Mouse (Mus musculus) lung, embryonic 14.5 days (tissue): ENCODE measurements at regions not wholly inside any gene's neighbourhood (a gene's known extent, or its start where the extent isn't known, plus 50 kb on each side); places are given as distances from the start of the nearest gene placed in this dataset.

Source experiments
- ATAC-seq: fragments of 200-750 bp; cut with Nextera tagmentation; 2 replicates; pipeline ENCODE4 v1.8.0; 2017; ENCODE audit warnings: mild to moderate bottlenecking, moderate TSS enrichment, moderate library complexity; ENCODE audit not compliant: insufficient read depth
- DNase-seq: peaks from one replicate; pipeline ENCODE4 v3.0.0-alpha.2; 2015
- H3K27ac ChIP-seq: fragments of 300-500 bp; sonication (generic); 2 replicates; pipeline ENCODE4 v1.5.1; 2014; ENCODE audit warnings: low read depth, mild to moderate bottlenecking, moderate library complexity
- H3K27me3 ChIP-seq: fragments of 300-500 bp; sonication (generic); 2 replicates; pipeline ENCODE4 v1.6.1; 2014; ENCODE audit warnings: low read length, control low read depth; ENCODE audit not compliant: insufficient read depth
- H3K36me3 ChIP-seq: fragments of 300-500 bp; sonication (generic); 2 replicates; pipeline ENCODE4 v1.6.1; 2014; ENCODE audit warnings: control low read depth; ENCODE audit not compliant: insufficient read depth
- H3K4me1 ChIP-seq: fragments of 300-500 bp; sonication (generic); 2 replicates; pipeline ENCODE4 v1.6.1; 2014; ENCODE audit warnings: antibody characterized with exemption, control low read depth; ENCODE audit not compliant: insufficient read depth
- H3K4me2 ChIP-seq: fragments of 300-500 bp; sonication (generic); 2 replicates; pipeline ENCODE4 v1.6.1; 2014; ENCODE audit warnings: mild to moderate bottlenecking
- H3K4me3 ChIP-seq: fragments of 300-500 bp; sonication (generic); 2 replicates; pipeline ENCODE4 v1.5.1; 2014; ENCODE audit warnings: low read depth, low read length
- H3K9ac ChIP-seq: fragments of 300-500 bp; sonication (generic); 2 replicates; pipeline ENCODE4 v1.6.1; 2014
- H3K9me3 ChIP-seq: fragments of 300-500 bp; sonication (generic); 2 replicates; pipeline ENCODE4 v1.6.1; 2016; ENCODE audit warnings: low read depth, low read length, control low read depth
- CTCF ChIP-seq: IDR thresholded peaks from 2 replicates; pipeline ENCODE4 v1.5.1; 2016; ENCODE audit warnings: antibody characterized with exemption, low read depth
- WGBS: fragments of 180-500 bp; shearing (Covaris S2); extraction: QIAGEN DNeasy Blood & Tissue Kit; methylation state at CpG from one replicate; pipeline ENCODE4 v1.1.7; 2014; 5-methylcytosine and 5-hydroxymethylcytosine counted together

- DNase-seq: no peak
Measured at GRCm38 (mm10) chr2:9487381-9487914, 393.6 kb upstream of the 4930412O13Rik start.

GRCm38 (mm10) chr2:9493606-9494145 lies 387.4 kb upstream of the 4930412O13Rik start:
- Histone ChIP-seq H3K9me3 (no peaks in the 10 kb centered on the region), H3K4me1 (no peaks in the 10 kb centered on the region), H3K4me3 (no peak overlapping the region), H3K4me2 (no peak overlapping the region), H3K36me3 (no peaks in the 10 kb centered on the region), H3K9ac (no peak overlapping the region), H3K27ac (no peak overlapping the region), H3K27me3 (no peaks in the 10 kb centered on the region)
- no peak for TF ChIP-seq CTCF
- 43% methylated on average over 6 of the region's 6 CpGs for WGBS
- ATAC-seq (no peak), DNase-seq (peak; percentile 31)

More at GRCm38 (mm10) chr2:9487381-9487914, 393.6 kb upstream of the 4930412O13Rik start:
- 80% methylated on average over 7 of the region's 7 CpGs for WGBS
- Histone ChIP-seq H3K36me3 (no peaks in the 10 kb centered on the region), H3K27me3 (no peaks in the 10 kb centered on the region), H3K9me3 (no peaks in the 10 kb centered on the region), H3K27ac (no peak overlapping the region), H3K4me1 (no peaks in the 10 kb centered on the region), H3K9ac (no peak overlapping the region), H3K4me3 (no peak overlapping the region), H3K4me2 (no peak overlapping the region)
- no peak for ATAC-seq
- TF ChIP-seq CTCF: no peak

GRCm38 (mm10) chr2:9520045-9520444 lies 361.0 kb upstream of the 4930412O13Rik start:
- DNase-seq (no peak), ATAC-seq (no peak)
- H3K27ac ChIP-seq: no peak overlapping the region
- TF ChIP-seq CTCF: no peak
- no peaks in the 10 kb centered on the region for H3K27me3 ChIP-seq
- no peak overlapping the region for H3K9ac ChIP-seq
- H3K9me3 ChIP-seq: no peaks in the 10 kb centered on the region
- no peak overlapping the region for H3K4me3 ChIP-seq
- H3K4me1 ChIP-seq: no peaks in the 10 kb centered on the region
- no peak overlapping the region for H3K4me2 ChIP-seq
- 84% methylated on average over 1 of the region's 1 CpGs for WGBS
- H3K36me3 ChIP-seq: no peaks in the 10 kb centered on the region

GRCm38 (mm10) chr2:9525910-9526309 lies 355.1 kb upstream of the 4930412O13Rik start:
- H3K4me3 ChIP-seq: no peak overlapping the region
- WGBS: 80% methylated on average over 3 of the region's 3 CpGs
- H3K9ac ChIP-seq: no peak overlapping the region
- H3K4me2 ChIP-seq: no peak overlapping the region
- no peak for DNase-seq
- H3K4me1 ChIP-seq: no peaks in the 10 kb centered on the region
- TF ChIP-seq CTCF: no peak
- H3K27ac ChIP-seq: no peak overlapping the region
- ATAC-seq: no peak
- no peaks in the 10 kb centered on the region for H3K27me3 ChIP-seq
- no peaks in the 10 kb centered on the region for H3K36me3 ChIP-seq
- no peaks in the 10 kb centered on the region for H3K9me3 ChIP-seq

GRCm38 (mm10) chr2:9535141-9535658 lies 345.9 kb upstream of the 4930412O13Rik start:
- H3K4me1 ChIP-seq: no peaks in the 10 kb centered on the region
- no peaks in the 10 kb centered on the region for H3K27me3 ChIP-seq
- no peak overlapping the region for H3K4me2 ChIP-seq
- 75% methylated on average over 2 of the region's 2 CpGs for WGBS
- no peak overlapping the region for H3K4me3 ChIP-seq
- DNase-seq: no peak
- no peaks in the 10 kb centered on the region for H3K9me3 ChIP-seq
- no peak overlapping the region for H3K9ac ChIP-seq
- H3K27ac ChIP-seq: no peak overlapping the region
- TF ChIP-seq CTCF: no peak
- ATAC-seq: no peak
- H3K36me3 ChIP-seq: no peaks in the 10 kb centered on the region

- no peaks in the 10 kb centered on the region for H3K4me1 ChIP-seq
- H3K9me3 ChIP-seq: no peaks in the 10 kb centered on the region
- TF ChIP-seq CTCF: no peak
- ATAC-seq: peak; percentile 56; the same call in 1 of the 2 replicates
- peak; percentile 60 for DNase-seq
- H3K27me3 ChIP-seq: no peaks in the 10 kb centered on the region
- WGBS: 59% methylated on average over 10 of the region's 10 CpGs
- no peak overlapping the region for H3K27ac ChIP-seq
- no peaks in the 10 kb centered on the region for H3K36me3 ChIP-seq
- H3K9ac ChIP-seq: no peak overlapping the region
- H3K4me3 ChIP-seq: no peak overlapping the region
- no peak overlapping the region for H3K4me2 ChIP-seq
Measured at GRCm38 (mm10) chr2:9547771-9548590, 333.1 kb upstream of the 4930412O13Rik start.

GRCm38 (mm10) chr2:9553313-9553712 lies 327.7 kb upstream of the 4930412O13Rik start:
- Histone ChIP-seq H3K4me3 (no peak overlapping the region), H3K36me3 (no peaks in the 10 kb centered on the region), H3K9me3 (no peaks in the 10 kb centered on the region), H3K27me3 (no peaks in the 10 kb centered on the region), H3K4me1 (no peaks in the 10 kb centered on the region), H3K4me2 (no peak overlapping the region), H3K9ac (no peak overlapping the region), H3K27ac (no peak overlapping the region)
- ATAC-seq (no peak), DNase-seq (no peak)
- no peak for TF ChIP-seq CTCF
